Mouse (Mus musculus) lung, adult 2 months (tissue): ENCODE measurements around the gene Armh3.

Source experiments
- CTCF ChIP-seq: fragments of 200-500 bp; IDR thresholded peaks from 2 replicates; pipeline ENCODE4 v1.5.1; 2011; ENCODE audit warnings: mild to moderate bottlenecking, low read length, control low read depth; ENCODE audit not compliant: insufficient read depth
- POLR2A ChIP-seq: fragments of 200-500 bp; IDR thresholded peaks from 2 replicates; pipeline ENCODE4 v1.6.1; 2011; ENCODE audit warnings: low read depth, mild to moderate bottlenecking, control low read depth, low read length, borderline replicate concordance; ENCODE audit errors: extremely low read depth

DNA sequence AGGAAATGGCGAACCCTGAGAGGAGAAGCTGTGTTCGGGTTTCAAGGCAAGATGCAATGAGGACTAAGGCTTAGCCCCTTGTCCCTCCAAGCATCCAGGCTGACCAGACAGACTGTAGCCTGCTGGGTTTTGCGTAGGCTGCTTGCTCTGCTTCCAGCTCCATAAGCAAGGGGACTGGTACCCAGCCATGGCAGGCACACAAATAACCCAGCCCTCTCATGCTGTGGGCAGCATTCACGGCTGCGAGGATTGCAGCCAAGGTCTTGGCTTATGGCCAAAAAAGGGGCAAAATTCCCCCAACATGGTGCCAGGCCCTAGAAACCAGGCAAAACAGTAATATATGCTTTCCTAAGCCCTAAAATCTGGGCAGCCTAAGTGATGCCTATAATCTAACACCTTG, 176.5 kb downstream of the Armh3 start:
- TF ChIP-seq POLR2A, result no peak
- no peak for TF ChIP-seq CTCF
